Mouse (Mus musculus) retina, adult 2 months (tissue): Measurements from ENCODE around the gene Slc28a1.
"Not testable (repeated sequence)": the region's sequence is repeated elsewhere in the genome, so short reads cannot be mapped to it uniquely, and the experiment has no call there.

Experiments
- DNase-seq: peaks from one replicate; pipeline ENCODE4 v3.0.0-alpha.2; 2012; ENCODE audit warnings: low read depth, low spot score

Slc28a1 gene

DNA sequence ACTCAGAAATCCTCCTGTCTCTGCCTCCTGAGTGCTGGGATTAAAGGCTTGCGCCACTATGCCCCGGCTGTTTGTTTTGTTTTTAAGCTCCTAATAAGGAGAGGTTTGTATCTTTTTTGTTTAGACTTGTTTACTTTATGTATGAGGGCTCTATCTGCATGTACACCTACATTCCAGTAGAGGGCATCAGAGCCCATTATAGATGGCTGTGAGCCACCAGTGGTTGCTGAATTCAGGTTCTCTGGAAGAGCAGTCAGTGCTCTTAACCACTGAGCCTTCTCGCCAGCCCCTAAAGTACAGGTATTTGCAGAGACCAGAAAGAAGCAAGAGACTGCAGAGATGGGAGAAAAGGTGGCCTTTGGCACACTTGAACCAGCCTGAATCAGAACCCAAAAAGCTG, 52.5 kb downstream of the Slc28a1 start:
- peak; percentile 47 for DNase-seq

DNA sequence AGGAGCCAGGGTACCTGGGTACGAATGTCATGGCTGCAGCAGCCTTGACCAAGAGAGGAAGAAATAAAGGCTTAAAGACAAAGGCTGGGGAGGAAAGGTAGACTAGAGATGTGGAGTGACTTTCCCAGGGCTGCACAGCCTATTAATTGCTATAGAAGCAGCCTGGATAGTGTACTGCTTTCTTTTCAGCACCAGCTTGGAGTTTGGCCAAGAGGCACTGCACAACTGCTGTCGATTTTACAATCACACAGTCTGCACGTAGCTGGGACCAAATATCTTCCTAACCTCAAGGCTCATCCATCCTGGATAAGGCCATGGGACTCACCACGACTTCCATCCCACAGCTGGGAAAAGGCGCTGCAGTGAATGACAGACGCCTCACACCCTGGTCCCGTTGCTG, 54.8 kb downstream of the Slc28a1 start:
- no peak for DNase-seq

GRCm38 (mm10) chr7:81173931-81174330, 59.3 kb downstream of the Slc28a1 start:
- DNase-seq, result no peak

- no peak for DNase-seq
Observed at GRCm38 (mm10) chr7:81174654-81175053, 60.1 kb downstream of the Slc28a1 start.

DNA sequence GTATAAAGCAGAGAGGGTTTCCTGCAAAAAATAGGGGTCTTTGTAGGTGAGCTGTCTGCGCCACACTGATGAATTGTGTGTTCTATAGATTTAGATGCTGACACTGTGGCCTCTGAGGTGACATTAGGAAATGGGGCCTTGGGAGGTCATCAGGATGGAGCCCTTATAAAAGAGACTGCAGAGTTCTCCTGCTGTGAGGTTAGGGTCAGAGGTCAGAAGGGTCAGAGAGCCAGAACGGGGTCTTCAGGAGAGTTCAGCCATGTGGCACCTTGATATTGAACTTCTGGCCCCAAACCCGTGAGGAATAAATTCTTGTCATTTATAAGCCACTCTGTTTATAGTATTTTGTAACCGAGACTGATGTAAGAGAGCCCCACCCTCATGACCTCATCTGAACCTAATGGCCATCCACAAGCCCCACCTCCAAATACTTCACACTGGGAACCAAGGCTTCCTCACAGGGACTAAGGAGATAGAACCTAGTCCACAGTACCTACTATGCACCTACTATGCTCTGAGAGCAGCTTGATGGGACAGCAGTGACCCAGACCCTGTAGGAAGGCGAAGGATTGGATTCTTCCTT, 61.7 kb downstream of the Slc28a1 start:
- no peak for DNase-seq

DNA sequence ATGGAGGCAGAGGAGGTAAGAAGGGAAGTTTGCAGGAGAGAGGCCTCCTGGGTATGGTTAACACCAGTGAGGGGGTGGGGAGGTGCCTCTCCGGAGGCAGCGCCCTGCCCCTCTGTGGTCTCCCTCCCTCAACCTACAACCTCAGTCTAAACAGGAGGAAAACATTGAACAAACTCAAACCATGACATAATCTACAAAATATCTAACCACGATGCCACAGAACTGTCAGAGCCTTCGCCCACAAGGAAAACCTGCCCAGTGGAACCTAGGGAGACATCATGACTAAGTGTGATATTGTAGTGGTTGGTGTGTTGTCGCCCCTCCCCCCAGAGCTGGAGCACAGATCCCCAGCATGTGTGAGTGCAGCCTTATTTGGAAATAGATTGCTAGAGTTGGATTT, 64.9 kb downstream of the Slc28a1 start:
- no peak for DNase-seq

- DNase-seq, result no peak
Observed at GRCm38 (mm10) chr7:81182492-81183175, 68.0 kb downstream of the Slc28a1 start.

GRCm38 (mm10) chr7:81183181-81183580, 68.6 kb downstream of the Slc28a1 start:
- DNase-seq, result no peak

GRCm38 (mm10) chr7:81184136-81184535, 69.5 kb downstream of the Slc28a1 start:
- DNase-seq, result no peak

DNA sequence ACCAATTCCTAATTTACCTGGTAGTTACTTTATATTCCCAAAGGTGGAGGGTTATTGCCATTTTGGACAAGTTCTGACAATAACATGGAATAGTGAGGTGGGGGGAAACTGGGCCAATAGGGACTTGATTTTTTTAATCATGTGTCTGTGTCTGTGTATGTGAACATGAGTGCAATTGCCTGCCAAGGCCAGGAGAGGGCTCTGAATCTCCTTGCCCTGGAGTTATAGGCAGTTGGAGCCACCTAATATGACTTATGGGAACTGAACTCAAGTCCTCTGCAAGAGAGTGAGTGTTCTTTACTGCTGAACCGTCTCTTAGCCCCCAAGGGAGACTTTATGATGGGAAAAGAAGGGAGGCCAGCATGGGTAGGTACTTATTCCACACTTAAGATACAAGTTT, 70.1 kb downstream of the Slc28a1 start:
- DNase-seq, result no peak

DNA sequence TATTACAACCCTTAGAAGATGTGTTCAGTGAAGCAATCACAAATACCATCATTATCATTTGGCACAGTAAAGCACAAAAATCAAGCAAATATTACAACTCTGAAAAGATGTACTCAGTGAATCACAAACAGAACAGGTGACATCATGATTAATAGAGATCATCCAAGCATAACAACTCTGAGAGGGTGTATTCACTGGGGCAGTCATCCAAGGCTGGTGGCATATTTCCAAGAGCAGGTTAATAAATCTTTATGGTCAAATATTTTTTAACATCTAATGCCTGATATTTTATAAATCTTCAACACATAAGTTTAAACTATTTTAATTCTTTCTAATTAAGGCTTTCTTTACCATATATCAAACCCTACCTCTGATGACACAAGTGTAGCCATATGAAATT, 71.4 kb downstream of the Slc28a1 start:
- not testable (repeated sequence) for DNase-seq

GRCm38 (mm10) chr7:81189180-81189579, 74.6 kb downstream of the Slc28a1 start:
- no peak for DNase-seq

DNA sequence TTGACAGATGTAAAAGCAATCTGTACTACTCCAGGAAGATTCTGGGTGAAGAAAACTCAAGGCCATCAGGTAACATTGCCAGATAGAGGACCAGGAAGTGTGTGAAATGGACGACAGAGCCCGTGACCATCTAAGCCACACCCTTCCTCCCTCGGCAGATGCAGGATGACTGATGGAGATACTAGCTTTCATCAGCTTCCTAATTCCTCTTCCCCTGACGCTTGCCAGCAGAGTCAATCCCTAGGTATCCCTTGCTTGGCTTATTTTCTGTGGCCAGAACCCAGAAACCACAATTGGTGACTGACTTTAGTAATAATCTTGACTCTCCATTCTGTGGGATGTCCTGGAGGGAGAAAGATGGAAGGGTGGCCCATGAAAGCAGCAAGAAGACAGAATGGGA, 80.9 kb downstream of the Slc28a1 start:
- no peak for DNase-seq

- no peak for DNase-seq
Observed at GRCm38 (mm10) chr7:81196796-81197195, 82.2 kb downstream of the Slc28a1 start.

DNA sequence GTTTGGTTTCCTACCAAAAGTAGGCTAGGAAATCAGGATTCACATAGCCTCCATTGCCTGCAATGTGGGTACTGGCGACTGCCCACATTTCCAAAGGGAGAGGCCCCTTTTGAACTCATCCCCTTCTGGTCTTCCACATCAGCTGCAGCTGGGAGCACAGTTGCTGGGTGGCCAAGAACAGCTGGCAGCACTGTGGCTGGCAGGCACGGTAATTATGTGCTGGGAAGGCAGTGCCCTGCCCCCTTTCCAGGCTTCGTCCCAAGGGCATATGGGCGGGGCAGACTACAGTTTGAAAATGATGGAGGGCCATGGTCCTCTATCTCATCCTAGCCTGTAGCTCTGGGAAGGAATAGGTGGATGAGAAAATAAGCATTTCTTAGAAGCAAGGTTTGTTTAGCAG, 83.9 kb downstream of the Slc28a1 start:
- DNase-seq, result no peak

DNA sequence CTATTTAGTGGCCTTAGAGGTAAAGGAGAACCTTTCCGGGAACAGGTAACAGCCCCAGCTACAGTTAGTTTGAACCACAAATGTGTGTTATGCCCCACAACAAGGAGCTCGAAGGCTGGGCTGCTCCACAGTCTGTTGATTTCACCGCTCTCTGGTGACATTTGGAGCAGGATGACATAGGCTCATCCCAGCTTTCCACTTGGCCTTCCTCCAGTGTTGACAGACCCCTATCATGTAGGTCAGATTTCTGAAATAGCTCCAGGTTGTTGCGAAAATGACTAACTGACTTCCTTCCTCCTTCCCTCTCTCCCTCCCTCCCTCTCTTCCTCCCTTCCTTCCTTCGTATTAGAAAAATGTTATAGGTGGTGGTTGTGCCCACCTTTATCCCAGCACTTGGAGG, 84.5 kb downstream of the Slc28a1 start:
- DNase-seq, result no peak

- DNase-seq, result no peak
Observed at GRCm38 (mm10) chr7:81199757-81200156, 85.2 kb downstream of the Slc28a1 start.

DNA sequence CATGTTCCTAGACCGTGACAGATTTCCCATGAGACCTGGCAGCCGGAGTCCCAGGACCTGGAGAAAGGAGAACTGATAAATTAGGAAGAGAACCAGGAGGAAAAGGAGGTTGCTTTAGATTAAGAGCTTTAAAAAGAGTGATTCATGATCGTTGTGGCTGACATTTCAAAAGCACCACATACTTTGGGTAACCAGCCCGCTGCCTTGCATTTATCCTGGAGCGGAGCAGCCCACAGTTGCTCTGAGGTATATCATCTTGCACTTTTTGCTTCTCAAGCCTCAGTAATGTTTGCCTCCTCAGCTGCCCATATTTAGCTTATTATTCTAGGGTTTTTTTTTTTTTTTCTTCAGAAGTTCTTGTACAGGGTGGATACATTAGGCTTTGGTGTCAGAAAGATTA, 87.8 kb downstream of the Slc28a1 start:
- DNase-seq, result no peak

DNA sequence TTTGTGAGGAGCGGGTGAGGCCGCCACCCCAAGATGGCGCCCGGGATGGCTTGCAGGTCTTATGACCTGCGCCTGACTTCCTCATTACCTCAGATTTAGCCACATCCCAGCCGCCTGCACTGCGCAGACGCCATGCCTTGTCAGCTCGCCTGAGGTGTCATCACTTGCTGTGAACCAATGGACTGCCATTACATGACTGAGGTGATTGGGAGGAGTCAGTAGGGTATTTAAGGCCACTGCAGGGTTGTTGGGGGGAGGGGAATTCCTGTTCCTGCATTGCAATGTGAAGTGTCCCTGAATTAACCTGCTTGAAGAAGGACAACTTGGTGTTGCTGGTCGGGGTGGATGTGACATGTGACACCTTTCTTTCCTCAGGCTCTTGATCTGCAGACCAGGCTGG, 89.0 kb downstream of the Slc28a1 start:
- not testable (repeated sequence) for DNase-seq

GRCm38 (mm10) chr7:81208944-81209343, 94.3 kb downstream of the Slc28a1 start:
- DNase-seq, result no peak

DNA sequence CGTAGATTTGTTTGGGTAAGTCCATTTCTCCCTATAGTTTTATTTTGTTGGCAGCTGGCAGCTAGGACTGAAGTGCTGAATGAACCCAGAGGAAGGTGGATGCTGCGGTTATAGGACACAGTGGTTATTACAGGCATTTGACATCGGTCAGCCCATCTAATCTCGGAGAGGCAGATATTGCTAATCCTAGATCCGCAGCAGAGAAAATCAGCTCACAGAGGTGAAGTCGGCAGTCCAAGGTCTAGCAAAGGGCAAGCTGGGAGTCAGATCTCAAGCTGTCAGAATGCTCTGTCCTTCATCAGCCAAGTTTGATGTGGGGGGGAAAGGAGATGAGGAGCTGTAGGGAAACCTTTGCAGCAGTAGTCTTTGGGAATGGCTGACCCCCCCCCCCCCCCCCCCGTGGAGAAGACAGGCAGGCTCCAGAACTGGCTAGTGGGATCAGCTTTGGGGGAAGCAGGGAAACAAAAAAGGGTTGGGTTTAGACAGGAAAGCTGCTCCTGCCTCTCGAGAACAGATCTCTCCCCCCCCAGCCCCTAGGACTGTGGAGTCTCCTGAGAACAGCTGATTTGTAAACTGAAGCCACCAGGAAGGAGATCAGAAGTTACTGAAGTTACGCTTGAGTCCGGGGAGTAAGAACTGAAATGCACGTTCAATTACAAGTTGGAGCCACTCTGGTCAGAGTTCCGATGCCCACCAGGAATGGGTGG, 95.5 kb downstream of the Slc28a1 start:
- peak; percentile 69 for DNase-seq

GRCm38 (mm10) chr7:81211760-81212159, 97.2 kb downstream of the Slc28a1 start:
- no peak for DNase-seq

- DNase-seq, result peak; percentile 56
Observed at GRCm38 (mm10) chr7:81212261-81212681, 97.7 kb downstream of the Slc28a1 start.
